Mouse (Mus musculus) spleen, adult 2 months (tissue): Measurements from ENCODE around the gene Orai1. TPM values are rescaled to one million over a fixed set of nuclear protein-coding genes. Genes with fewer than 3 reads are reported as not detected.
"Not testable (repeated sequence)": the region's sequence is repeated elsewhere in the genome, so short reads cannot be mapped to it uniquely, and the experiment has no call there.

Experiments used
- DNase-seq, 2 experiments: peaks; one replicate each; pipeline versions ENCODE4 v3.0.0 to v3.0.0-alpha.2; 2012 to 2021; ENCODE audit warnings: low spot score in 2 of 2, low read depth in 1 of 2
- H3K27ac ChIP-seq: fragments of 200-500 bp; 2 replicates; pipeline ENCODE4 v1.5.1; 2012; ENCODE audit warnings: low read length, inconsistent platforms; ENCODE audit not compliant: insufficient read depth
- H3K27me3 ChIP-seq: fragments of 200-500 bp; 2 replicates; pipeline ENCODE4 v1.6.1; 2012; ENCODE audit warnings: mild to moderate bottlenecking, moderate library complexity, low read length, inconsistent platforms; ENCODE audit not compliant: control insufficient read depth, insufficient read depth
- H3K36me3 ChIP-seq: fragments of 200-500 bp; 2 replicates; pipeline ENCODE4 v1.6.1; 2012; ENCODE audit warnings: mild to moderate bottlenecking, low read length, inconsistent platforms; ENCODE audit not compliant: control insufficient read depth, insufficient read depth
- H3K4me1 ChIP-seq: fragments of 200-500 bp; 2 replicates; pipeline ENCODE4 v1.6.1; 2011; ENCODE audit warnings: inconsistent platforms; ENCODE audit not compliant: control insufficient read depth, insufficient read depth, insufficient read length
- H3K4me3 ChIP-seq: fragments of 200-500 bp; 2 replicates; pipeline ENCODE4 v1.5.1; 2011; ENCODE audit warnings: mild to moderate bottlenecking, inconsistent platforms; ENCODE audit not compliant: insufficient read depth, insufficient read length; ENCODE audit errors: extremely low read depth
- CTCF ChIP-seq: fragments of 200-500 bp; IDR thresholded peaks from 2 replicates; pipeline ENCODE4 v1.5.1; 2011; ENCODE audit warnings: mild to moderate bottlenecking, inconsistent platforms; ENCODE audit not compliant: insufficient read depth, insufficient read length, insufficient replicate concordance; ENCODE audit errors: extremely low read depth
- POLR2A ChIP-seq: fragments of 200-500 bp; IDR thresholded peaks from 2 replicates; pipeline ENCODE4 v1.6.1; 2011; ENCODE audit warnings: low read depth, low read length, inconsistent platforms
- WGBS: fragments of 180-500 bp; shearing (Covaris S2); methylation state at CpG from one replicate; pipeline ENCODE4 v1.1.7; 2018; 5-methylcytosine and 5-hydroxymethylcytosine counted together
- polyA plus RNA-seq: library from polyadenylated mRNA; depleted of rRNA; stranded (reverse); fragments of >200 nt; gene quantifications from 2 replicates; pipeline ENCODE4 v1.2.3, GENCODE M21; 2012

Gene Orai1
- polyA plus RNA-seq, 1 experiment, result 52.3 TPM

DNA sequence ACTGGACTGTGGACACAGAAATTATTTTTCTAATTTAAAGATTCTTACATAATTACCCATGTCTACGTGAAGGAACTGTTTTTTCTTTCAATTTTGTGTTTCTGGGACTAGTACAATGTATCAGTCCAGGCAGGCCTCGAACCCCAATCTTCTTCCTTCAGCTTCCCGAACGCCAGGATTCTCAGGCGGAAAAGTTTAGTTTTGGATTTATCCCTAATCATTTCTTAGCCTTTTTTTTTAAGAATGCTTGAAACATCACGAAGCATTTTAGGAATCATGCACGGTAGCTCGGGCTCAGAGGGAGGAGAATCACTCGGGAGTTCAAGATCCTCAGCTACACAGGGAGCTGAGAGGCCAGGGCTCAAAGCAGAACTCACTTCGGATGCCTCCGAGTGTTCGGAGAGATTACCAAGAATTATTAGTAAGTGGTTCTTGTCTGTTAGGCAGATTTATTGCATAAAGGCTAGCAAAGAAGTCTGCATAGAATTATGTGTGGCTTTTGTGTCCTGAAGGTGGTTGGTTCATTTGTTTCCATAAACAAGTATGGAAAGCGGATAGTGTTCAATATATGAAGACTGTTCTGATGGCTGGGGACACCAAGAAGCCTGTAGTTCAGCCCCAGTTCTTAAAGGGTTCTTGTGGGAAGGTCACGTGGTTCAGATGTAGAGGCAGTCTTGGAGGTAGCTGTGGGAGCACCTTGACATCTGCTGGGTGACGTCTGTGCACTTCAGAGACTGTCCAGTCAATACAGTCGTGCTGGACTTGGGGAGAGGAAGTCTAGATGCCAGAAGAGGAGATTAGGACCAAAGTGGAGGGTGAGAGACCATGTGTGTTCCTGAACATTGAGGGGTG is 43.6 kb downstream of the Orai1 start:
- TF ChIP-seq POLR2A (no peak), CTCF (no peak)
- H3K27ac ChIP-seq, result peak overlapping the region; percentile 78
- H3K27me3 ChIP-seq, result no peaks in the 10 kb centered on the region
- DNase-seq, result no peak
- peaks cover 3% of the 10 kb centered on the region; the same call in 1 of the 2 replicates for H3K4me1 ChIP-seq
- H3K36me3 ChIP-seq, result no peaks in the 10 kb centered on the region
- 17% methylated on average over 16 of the region's 16 CpGs for WGBS
- peak overlapping the region; percentile 58 for H3K4me3 ChIP-seq

GRCm38 (mm10) chr5:123059757-123060520 is 45.1 kb downstream of the Orai1 start:
- Histone ChIP-seq H3K27ac (no peak overlapping the region), H3K4me1 (peaks cover 3% of the 10 kb centered on the region; the same call in 1 of the 2 replicates), H3K36me3 (no peaks in the 10 kb centered on the region), H3K27me3 (no peaks in the 10 kb centered on the region), H3K4me3 (no peak overlapping the region)
- no peak for TF ChIP-seq POLR2A
- peak; percentile 36; the same call in 1 of the 2 replicates for TF ChIP-seq CTCF
- DNase-seq, result peak; percentile 53 to 59
- WGBS, result 62% methylated on average over 14 of the region's 14 CpGs

GRCm38 (mm10) chr5:123060706-123061401 is 46.0 kb downstream of the Orai1 start:
- Histone ChIP-seq H3K27me3 (no peaks in the 10 kb centered on the region), H3K27ac (no peak overlapping the region), H3K36me3 (no peaks in the 10 kb centered on the region), H3K4me3 (no peak overlapping the region), H3K4me1 (peaks cover 3% of the 10 kb centered on the region; the same call in 1 of the 2 replicates)
- DNase-seq, result no peak
- TF ChIP-seq CTCF (no peak), POLR2A (no peak)
- 83% methylated on average over 9 of the region's 9 CpGs for WGBS

- WGBS, result 64% methylated on average over 6 of the region's 6 CpGs
Measured at GRCm38 (mm10) chr5:123061402-123061749, 46.5 kb downstream of the Orai1 start.

GRCm38 (mm10) chr5:123063141-123063540 is 48.3 kb downstream of the Orai1 start:
- no peaks in the 10 kb centered on the region for H3K27me3 ChIP-seq
- DNase-seq, result no peak
- 83% methylated on average over 3 of the region's 3 CpGs for WGBS
- no peak overlapping the region for H3K27ac ChIP-seq
- no peaks in the 10 kb centered on the region for H3K36me3 ChIP-seq
- H3K4me3 ChIP-seq, result no peak overlapping the region
- H3K4me1 ChIP-seq, result peaks cover 3% of the 10 kb centered on the region; the same call in 1 of the 2 replicates
- TF ChIP-seq POLR2A (no peak), CTCF (no peak)

More at GRCm38 (mm10) chr5:123061402-123061749, 46.5 kb downstream of the Orai1 start:
- H3K27me3 ChIP-seq, DNase-seq, H3K4me1 ChIP-seq, H3K4me3 ChIP-seq, H3K27ac ChIP-seq, H3K36me3 ChIP-seq: not testable (repeated sequence)

DNA sequence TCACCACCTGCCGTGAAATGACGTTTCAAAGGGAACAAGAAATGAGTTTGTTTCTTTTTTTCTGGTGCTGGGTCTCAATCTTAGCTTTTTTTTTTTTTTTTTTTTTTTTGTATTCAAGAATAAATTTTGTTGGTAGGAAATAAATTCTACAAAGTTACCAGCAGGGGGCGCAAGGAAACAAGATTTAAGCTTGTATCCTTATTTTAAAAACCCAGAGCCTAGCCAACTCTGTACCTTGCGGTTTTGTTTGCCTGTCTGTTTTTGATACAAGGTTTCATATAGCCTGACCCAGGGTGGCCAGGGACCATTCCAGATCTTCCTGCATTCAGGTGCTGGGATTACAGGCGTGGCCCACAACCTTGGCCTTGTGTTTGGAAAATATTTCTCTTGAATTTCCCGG is 49.3 kb downstream of the Orai1 start:
- TF ChIP-seq CTCF (no peak), POLR2A (no peak)
- DNase-seq, result peak; percentile 50 to 76
- no peaks in the 10 kb centered on the region for H3K36me3 ChIP-seq
- H3K27ac ChIP-seq, result no peak overlapping the region
- no peaks in the 10 kb centered on the region for H3K4me1 ChIP-seq
- no peak overlapping the region for H3K4me3 ChIP-seq
- WGBS, result 29% methylated on average over 6 of the region's 6 CpGs
- no peaks in the 10 kb centered on the region for H3K27me3 ChIP-seq
